Mouse (Mus musculus) layer of hippocampus, adult 18-20 months (tissue): ENCODE measurements around the gene Gm29797. TPM values are rescaled to one million over a fixed set of nuclear protein-coding genes. Genes with fewer than 3 reads are reported as not detected.
A peak's percentile ranks its signal among the peaks of the same experiment; 100 is the strongest.

Source experiments
- DNase-seq, 2 experiments: peaks; one replicate each; pipeline ENCODE4 v3.0.0; 2022; ENCODE audit warnings: low spot score in 2 of 2
- long read RNA-seq: library from polyadenylated mRNA; stranded (forward); transcript quantifications from one replicate; pipeline ENCODE4 v2.0.0, GENCODE M21; 2021
- total RNA-seq, 2 experiments: library from RNA; stranded (reverse); gene quantifications; 2 replicates each; pipeline ENCODE4 v1.2.3; 2021

The Gm29797 gene
- 1 to 10 TPM in 1 of 2 experiments, under 1 TPM in 1; 0.91 to 2.1 TPM for total RNA-seq
- long read RNA-seq: 0 reads

- DNase-seq: no peak
Measured at GRCm38 (mm10) chr2:181656734-181657133, at the start of gene Gm29797. Gene Gm29797 (plus strand): TSS chr2:181657034.

DNA sequence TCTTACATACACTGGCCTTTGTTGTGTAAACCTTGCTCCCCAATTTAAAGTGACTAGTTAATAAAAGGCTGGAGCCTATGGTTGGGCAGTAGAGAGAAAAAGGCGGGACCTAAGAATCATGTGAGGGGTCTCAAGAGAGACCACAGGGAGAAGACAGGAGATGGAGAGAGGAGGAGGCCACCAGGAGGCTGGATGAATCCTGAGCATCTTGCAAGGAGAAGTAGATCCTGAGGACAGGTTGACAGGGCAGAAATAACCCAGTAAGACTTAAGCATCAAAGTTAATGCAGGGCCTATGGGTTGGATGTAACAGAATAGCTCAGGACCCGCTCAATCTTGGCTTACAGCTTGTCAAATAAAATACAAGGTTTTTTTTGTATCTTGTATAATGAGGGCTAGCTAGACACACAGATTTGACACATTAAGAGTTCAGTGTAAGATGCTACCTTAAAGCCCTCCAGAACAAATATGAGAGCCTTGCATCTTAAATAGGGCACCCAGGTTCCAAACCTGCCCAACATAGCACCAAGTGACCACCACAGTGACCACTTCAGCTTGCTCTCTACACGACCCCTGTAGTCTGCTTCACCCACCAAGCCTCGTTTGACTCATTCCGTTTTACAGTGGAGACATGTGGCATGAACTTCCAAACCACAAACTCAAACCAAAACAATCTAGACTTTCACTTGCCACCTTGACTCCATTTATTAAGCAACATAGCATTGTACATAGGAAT is 37.9 kb upstream of the Gm29797 start:
- DNase-seq: no peak

- peak in 1 of 2 experiments; percentile 52 for DNase-seq
Measured at GRCm38 (mm10) chr2:181623401-181623800, 33.4 kb upstream of the Gm29797 start.

GRCm38 (mm10) chr2:181628471-181628870 is 28.4 kb upstream of the Gm29797 start:
- no peak for DNase-seq

DNA sequence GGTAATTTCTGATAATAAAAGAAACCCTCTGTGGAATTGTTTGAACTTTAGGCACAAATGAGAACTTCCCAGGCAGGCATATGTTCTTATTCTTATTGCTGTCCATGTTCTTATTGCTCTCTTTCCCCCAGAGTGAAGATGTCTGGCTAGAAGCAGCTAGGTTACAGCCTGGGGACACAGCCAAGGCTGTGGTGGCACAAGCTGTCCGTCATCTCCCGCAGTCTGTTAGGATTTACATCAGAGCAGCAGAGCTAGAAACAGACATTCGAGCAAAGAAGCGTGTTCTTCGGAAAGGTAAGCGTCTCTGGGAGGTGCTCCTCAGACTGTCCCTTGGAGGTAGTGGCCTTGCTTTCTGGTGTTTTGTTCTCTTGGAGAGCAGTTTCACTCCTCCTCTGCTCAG is 24.2 kb upstream of the Gm29797 start:
- DNase-seq: peak in 1 of 2 experiments; percentile 62

DNA sequence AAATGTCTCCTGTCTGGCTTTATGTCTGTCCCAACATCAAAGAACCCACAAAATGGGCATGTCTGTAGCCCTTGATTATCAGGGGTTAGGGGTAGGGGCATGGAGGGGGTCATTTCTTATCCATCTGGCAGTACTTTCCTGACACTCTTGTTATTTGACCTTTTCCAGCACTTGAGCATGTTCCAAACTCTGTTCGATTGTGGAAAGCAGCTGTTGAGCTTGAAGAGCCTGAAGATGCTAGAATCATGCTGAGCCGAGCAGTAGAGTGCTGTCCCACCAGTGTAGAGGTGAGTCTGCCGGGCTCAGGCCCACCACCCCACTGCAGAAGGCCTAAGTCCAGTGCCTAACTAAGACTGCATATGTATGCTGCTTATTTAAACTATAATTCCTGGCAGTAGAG is 21.0 kb upstream of the Gm29797 start:
- DNase-seq: no peak

- DNase-seq: no peak
Measured at GRCm38 (mm10) chr2:181644361-181644760, 12.5 kb upstream of the Gm29797 start.

- no peak for DNase-seq
Measured at GRCm38 (mm10) chr2:181645666-181646065, 11.2 kb upstream of the Gm29797 start.

GRCm38 (mm10) chr2:181646626-181647472 is 10.0 kb upstream of the Gm29797 start:
- no peak for DNase-seq

GRCm38 (mm10) chr2:181648926-181649325 is 7.9 kb upstream of the Gm29797 start:
- peak in 1 of 2 experiments; percentile 23 for DNase-seq

- no peak for DNase-seq
Measured at GRCm38 (mm10) chr2:181653065-181653464, 3.8 kb upstream of the Gm29797 start.

GRCm38 (mm10) chr2:181653523-181653922 is 3.3 kb upstream of the Gm29797 start:
- no peak for DNase-seq

DNA sequence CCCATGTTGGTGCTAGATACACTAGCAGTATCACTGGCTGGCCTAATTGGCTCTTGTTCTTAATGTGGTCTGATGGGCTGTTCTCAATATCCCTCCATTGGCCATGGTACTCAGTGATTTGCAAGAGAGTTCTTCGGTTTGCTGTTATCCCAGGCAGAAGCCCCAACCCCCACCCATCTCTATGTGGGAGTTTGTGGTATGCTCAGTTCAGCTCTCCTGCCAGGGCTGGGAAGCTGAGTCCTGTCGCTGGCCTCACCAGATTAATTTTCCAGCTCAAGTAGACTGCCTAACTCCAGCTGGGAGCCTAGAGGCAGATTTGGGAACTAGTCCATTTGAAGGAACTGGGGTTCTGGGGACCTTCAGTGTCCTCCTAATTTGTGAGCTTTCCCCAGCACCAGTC is 607 bp downstream of the Gm29797 start:
- peak in 1 of 2 experiments; percentile 53 for DNase-seq

DNA sequence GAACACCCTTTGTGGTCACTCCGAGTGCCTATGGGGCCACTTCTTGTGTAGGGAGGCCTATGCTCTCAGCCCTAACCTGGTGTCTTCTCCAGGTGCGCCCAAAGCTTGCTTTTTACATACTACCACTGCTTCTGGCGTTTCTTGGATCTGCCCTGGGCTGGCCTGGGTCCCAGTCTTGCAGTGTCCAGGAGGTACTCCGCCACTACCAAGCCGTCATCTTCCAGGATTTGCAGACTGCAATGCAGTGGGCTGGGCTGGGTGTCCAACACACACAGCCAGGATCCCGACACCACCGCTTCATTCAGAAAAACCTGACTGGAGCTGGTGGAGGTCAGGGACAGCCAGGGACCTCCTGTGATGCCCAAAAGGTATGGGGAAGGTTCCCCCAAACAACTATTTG is 1.7 kb downstream of the Gm29797 start:
- no peak for DNase-seq

DNA sequence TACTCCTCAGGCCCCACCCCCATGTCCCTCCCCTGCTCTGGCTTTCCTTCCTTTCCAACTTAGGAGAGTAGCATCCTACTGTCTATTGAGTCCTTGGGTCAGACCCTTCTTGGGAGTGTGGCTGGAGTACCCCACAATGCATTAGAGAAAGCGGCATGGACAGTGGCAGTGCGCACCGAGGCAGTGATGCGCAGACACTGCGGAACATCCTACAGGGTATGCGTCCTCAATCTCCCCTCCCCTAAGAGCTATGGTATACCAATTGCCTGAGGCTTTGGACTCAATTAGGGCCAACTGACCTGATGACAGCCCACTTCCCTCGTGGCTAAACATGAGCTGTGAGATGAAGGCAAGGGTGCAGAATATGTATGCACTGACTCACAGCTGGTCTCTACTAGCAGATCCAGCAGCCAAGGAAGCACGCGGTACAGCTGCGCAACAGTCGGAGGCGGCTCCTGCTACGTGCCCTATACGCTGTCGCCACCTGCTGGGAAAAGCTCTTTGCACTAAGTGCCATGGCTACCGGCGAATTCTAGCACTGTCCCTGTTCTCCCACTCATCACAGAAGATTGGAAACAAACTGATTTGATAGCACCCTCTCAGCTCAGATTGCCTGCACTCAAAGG is 2.2 kb downstream of the Gm29797 start:
- DNase-seq: peak in 1 of 2 experiments; percentile 77

DNA sequence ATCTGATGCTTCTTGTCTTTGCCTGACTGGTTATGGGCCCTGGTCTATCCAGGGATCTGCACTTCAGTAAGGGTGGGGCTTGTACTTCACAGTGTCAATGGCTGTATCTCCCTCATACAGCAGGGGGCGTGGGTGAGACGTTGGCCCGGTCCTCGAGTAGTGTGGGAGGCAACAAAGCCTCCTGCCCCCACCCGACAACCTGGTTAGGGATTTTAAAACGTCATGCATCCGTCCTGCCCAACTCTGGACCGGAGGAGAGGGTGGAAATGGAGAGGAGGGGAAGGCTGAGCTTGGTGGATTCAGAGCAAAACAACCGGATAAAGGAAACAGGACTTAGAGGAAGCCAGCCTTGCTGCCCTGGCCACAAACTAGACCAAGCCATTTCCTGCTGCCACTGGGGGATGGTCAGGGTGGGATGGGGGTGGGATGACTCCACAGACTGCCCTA is 2.8 kb downstream of the Gm29797 start:
- DNase-seq: peak; percentile 81 to 91

- no peak for DNase-seq
Measured at GRCm38 (mm10) chr2:181662620-181663297, 5.9 kb downstream of the Gm29797 start.

DNA sequence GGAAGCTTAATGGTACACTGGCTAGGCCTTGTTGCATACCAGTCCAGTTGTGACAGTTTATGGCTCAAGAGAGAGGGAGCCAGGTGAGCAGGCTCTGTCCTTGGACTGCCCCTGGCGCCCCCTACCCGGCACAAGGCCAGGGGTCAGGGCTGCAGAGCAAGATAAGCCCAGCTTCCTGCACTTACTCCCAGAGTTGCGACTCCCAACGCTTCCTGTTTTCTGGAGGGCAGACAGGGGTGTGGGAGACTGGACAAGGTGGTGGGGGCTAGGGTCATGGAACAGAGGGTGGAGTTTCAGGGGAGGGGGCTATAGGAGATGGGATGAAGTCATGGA is 6.4 kb downstream of the Gm29797 start:
- DNase-seq: no peak

DNA sequence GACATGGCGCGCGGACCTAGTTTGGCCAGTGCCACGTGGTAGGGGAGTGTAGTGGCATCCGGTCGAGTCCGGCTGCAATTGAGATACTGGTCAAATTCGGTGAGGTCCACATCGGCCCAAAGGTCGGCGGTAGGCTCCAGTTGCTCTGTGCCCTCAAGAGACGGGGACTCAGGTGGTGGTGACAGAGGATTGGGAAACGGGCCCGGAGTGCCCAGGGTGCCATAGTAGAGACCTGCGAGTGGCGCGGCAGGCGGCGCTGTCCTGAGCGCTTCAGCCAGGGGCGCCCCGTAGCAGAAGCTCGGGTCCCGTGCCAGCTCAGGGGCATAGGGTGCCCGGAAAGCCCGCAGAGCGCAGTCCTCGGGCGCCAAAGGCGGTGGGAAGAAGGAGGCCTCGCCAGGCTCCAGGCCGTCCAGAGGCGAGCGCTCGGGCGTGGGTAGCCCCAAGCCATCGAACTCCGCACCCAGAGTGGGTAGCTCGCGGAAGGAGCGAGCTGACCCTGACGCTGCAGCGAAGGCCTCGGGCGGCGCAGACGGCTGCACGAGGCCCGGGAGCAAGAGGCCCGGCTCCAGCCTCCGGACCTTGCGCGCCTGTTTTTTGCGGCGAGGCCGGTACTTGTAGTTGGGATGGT is 13.6 kb downstream of the Gm29797 start:
- DNase-seq: no peak

DNA sequence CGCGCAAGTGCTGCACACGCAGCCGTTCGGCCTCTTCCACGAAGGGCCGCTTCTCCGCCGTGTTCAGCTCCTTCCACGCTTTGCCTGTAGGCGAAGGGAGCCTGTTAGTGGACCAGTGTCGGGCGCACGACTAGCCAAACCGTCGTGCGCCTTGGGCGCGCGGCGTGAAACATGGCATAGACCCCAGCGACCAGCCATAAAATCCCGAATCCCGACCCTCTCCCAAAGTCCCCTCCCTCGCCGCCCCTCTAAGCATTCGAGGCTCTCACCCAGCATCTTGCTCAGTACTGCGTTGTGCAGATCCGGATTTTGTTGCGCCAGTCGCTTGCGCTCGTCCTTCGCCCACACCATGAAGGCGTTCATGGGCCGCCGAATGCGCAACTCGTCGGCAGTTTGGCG is 14.1 kb downstream of the Gm29797 start:
- no peak for DNase-seq

DNA sequence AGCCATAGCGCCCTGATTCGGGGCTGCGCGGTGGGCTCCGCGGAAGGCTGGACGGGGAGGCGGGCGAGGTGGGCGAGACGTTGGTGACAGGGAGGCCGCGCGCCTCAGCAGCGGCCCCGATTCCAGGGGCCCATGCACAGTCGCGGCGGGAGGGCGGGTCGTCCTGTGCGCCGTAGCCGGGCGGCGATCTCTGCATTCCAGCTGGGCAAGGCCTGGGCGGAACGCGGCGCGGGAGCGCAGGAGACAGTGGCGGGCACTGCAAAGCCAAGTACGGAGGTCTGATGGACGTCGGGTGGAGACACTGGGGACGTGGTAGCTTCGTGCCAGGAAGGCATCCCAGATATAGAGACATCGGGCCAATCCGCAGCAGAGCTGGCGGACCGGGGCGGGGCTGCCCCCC is 14.5 kb downstream of the Gm29797 start, which contains the start of gene Sox18:
TSS of gene Sox18 (minus strand) at position 315 of the 400 bp plus-strand sequence.
- peak in 1 of 2 experiments; percentile 39 for DNase-seq
